Mouse (Mus musculus): ENCODE measurements around the gene Gm2001. TPM values are rescaled to one million over a fixed set of nuclear protein-coding genes. Genes with fewer than 3 reads are reported as not detected.

Gm2001 gene
- polyA plus RNA-seq (2014; fragmentation: Illumina TruSeq; extraction: RNeasy Lipid Tissue Mini Kit (QIAGEN cat#74804); ENCODE audit: low read depth, low replicate concordance) = not detected

GRCm38 (mm10) chr12:87842239-87842638 lies at the start of gene Gm2001:
TSS of gene Gm2001 (minus strand) at chr12:87842339.

GRCm38 (mm10) chr12:87873772-87874171 lies 31.6 kb upstream of the Gm2001 start, which contains the start of gene Gm2016:
TSS of gene Gm2016 (plus strand) at chr12:87874072.

GRCm38 (mm10) chr12:87816277-87816676 lies 25.9 kb downstream of the Gm2001 start, which contains the start of gene BB287469:
TSS of gene BB287469 (plus strand) at chr12:87816577.

GRCm38 (mm10) chr12:87795212-87795611 lies 46.9 kb downstream of the Gm2001 start, which contains the start of gene Gm21936:
TSS of gene Gm21936 (plus strand) at chr12:87795512.

Other genes with a start within 250 kb of the Gm2001 start
- not detected for gene Oog1, start 239.7 kb downstream of the Gm2001 start, polyA plus RNA-seq (2014; fragmentation: Illumina TruSeq; extraction: RNeasy Lipid Tissue Mini Kit (QIAGEN cat#74804); ENCODE audit: low read depth, low replicate concordance)
- not detected for gene Gm4027, start 223.5 kb downstream of the Gm2001 start, polyA plus RNA-seq (2014; fragmentation: Illumina TruSeq; extraction: RNeasy Lipid Tissue Mini Kit (QIAGEN cat#74804); ENCODE audit: low read depth, low replicate concordance)
- not detected for gene Gm16381, start 197.7 kb downstream of the Gm2001 start, polyA plus RNA-seq (2014; fragmentation: Illumina TruSeq; extraction: RNeasy Lipid Tissue Mini Kit (QIAGEN cat#74804); ENCODE audit: low read depth, low replicate concordance)
- not detected for gene Gm21319, start 66.6 kb downstream of the Gm2001 start, polyA plus RNA-seq (2014; fragmentation: Illumina TruSeq; extraction: RNeasy Lipid Tissue Mini Kit (QIAGEN cat#74804); ENCODE audit: low read depth, low replicate concordance)
- not detected for gene Gm21936, start 46.8 kb downstream of the Gm2001 start, polyA plus RNA-seq (2014; fragmentation: Illumina TruSeq; extraction: RNeasy Lipid Tissue Mini Kit (QIAGEN cat#74804); ENCODE audit: low read depth, low replicate concordance)
- not detected for gene BB287469, start 25.8 kb downstream of the Gm2001 start, polyA plus RNA-seq (2014; fragmentation: Illumina TruSeq; extraction: RNeasy Lipid Tissue Mini Kit (QIAGEN cat#74804); ENCODE audit: low read depth, low replicate concordance)
- gene Gm2016, start 31.7 kb upstream of the Gm2001 start, polyA plus RNA-seq (2014; fragmentation: Illumina TruSeq; extraction: RNeasy Lipid Tissue Mini Kit (QIAGEN cat#74804); ENCODE audit: low read depth, low replicate concordance) = not detected
- not detected for gene Gm2022, start 53.0 kb upstream of the Gm2001 start, polyA plus RNA-seq (2014; fragmentation: Illumina TruSeq; extraction: RNeasy Lipid Tissue Mini Kit (QIAGEN cat#74804); ENCODE audit: low read depth, low replicate concordance)
- not detected for gene Gm2035, start 77.5 kb upstream of the Gm2001 start, polyA plus RNA-seq (2014; fragmentation: Illumina TruSeq; extraction: RNeasy Lipid Tissue Mini Kit (QIAGEN cat#74804); ENCODE audit: low read depth, low replicate concordance)
- gene Gm2042, start 111.7 kb upstream of the Gm2001 start, polyA plus RNA-seq (2014; fragmentation: Illumina TruSeq; extraction: RNeasy Lipid Tissue Mini Kit (QIAGEN cat#74804); ENCODE audit: low read depth, low replicate concordance) = not detected
- not detected for gene Gm2075, start 169.5 kb upstream of the Gm2001 start, polyA plus RNA-seq (2014; fragmentation: Illumina TruSeq; extraction: RNeasy Lipid Tissue Mini Kit (QIAGEN cat#74804); ENCODE audit: low read depth, low replicate concordance)
- not detected for gene Gm6803, start 176.4 kb upstream of the Gm2001 start, polyA plus RNA-seq (2014; fragmentation: Illumina TruSeq; extraction: RNeasy Lipid Tissue Mini Kit (QIAGEN cat#74804); ENCODE audit: low read depth, low replicate concordance)
- not detected for gene Gm2056, start 184.7 kb upstream of the Gm2001 start, polyA plus RNA-seq (2014; fragmentation: Illumina TruSeq; extraction: RNeasy Lipid Tissue Mini Kit (QIAGEN cat#74804); ENCODE audit: low read depth, low replicate concordance)
- not detected for gene Gm16368, start 241.4 kb upstream of the Gm2001 start, polyA plus RNA-seq (2014; fragmentation: Illumina TruSeq; extraction: RNeasy Lipid Tissue Mini Kit (QIAGEN cat#74804); ENCODE audit: low read depth, low replicate concordance)

Measured in adrenal gland, adult 10 weeks (tissue).